ENCODE assay signal across 7 mouse cellular contexts in the genomic region with DNA sequence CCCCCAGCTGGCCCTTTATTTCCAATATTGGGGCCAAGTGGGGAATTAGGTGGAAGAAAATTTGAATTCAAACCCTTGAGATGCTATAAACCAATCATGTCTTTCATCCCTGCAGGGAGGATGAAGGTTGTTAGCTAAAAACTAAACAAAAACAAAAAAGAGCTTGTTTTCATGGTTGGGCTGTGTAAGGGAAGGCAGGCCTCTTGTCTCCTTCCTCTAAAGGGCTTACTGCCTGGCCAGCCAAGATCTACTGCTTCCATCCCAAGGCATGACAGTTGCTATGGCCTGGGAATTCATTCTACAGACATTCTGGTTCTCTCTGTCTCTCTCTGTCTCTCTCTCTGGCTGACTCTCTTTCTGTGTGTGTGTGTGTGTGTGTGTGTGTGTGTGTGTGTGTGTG. TPM values are rescaled to one million over a fixed set of nuclear protein-coding genes. Genes with fewer than 3 reads are reported as not detected.
DNase-seq lines count a peak whose midpoint lies in the region; ATAC-seq lines count a peak whose summit lies in the region.

No protein-coding gene starts in this region.

- no peak overlapping the region for H3K27ac ChIP-seq in lung, embryonic 16.5 days (ENCODE audit: low read length)
- H3K27ac ChIP-seq in forebrain, embryonic 15.5 days (replicated peaks), result peak overlapping the region; percentile 97
- H3K27ac ChIP-seq in liver, embryonic 12.5 days, result peak overlapping the region; percentile 89
- no peak overlapping the region for H3K27ac ChIP-seq in stomach, embryonic 15.5 days

- no peak for DNase-seq in lung, postnatal 14 days
- no peak for DNase-seq in left cerebral cortex, adult 18-20 months (ENCODE audit: low spot score in 2 of 2)
- no peak for DNase-seq in urinary bladder, adult 18-20 months (ENCODE audit: low spot score in 2 of 2)

- peak overlapping the region; percentile 97 for H3K4me2 ChIP-seq in lung, embryonic 16.5 days (ENCODE audit: low read depth, low read length)
- peak overlapping the region; percentile 76 for H3K4me2 ChIP-seq in forebrain, embryonic 15.5 days (replicated peaks)
- peak overlapping the region; percentile 84 for H3K4me2 ChIP-seq in liver, embryonic 12.5 days
- peak overlapping the region; percentile 94 for H3K4me2 ChIP-seq in stomach, embryonic 15.5 days

- no peak for ATAC-seq in lung, embryonic 16.5 days (ENCODE audit: low read depth)
- no peak for ATAC-seq in forebrain, embryonic 15.5 days (replicated peaks)
- no peak for ATAC-seq in liver, embryonic 12.5 days
- no peak for ATAC-seq in stomach, embryonic 15.5 days (ENCODE audit: insufficient read depth, low FRiP score, low read depth)

- H3K9me3 ChIP-seq in lung, embryonic 16.5 days (ENCODE audit: control insufficient read depth, low read length), result no peaks in the 10 kb centered on the region
- no peaks in the 10 kb centered on the region for H3K9me3 ChIP-seq in forebrain, embryonic 15.5 days
- H3K9me3 ChIP-seq in liver, embryonic 12.5 days (replicated peaks), result no peaks in the 10 kb centered on the region
- H3K9me3 ChIP-seq in stomach, embryonic 15.5 days, result no peaks in the 10 kb centered on the region

- no peaks in the 10 kb centered on the region for H3K27me3 ChIP-seq in lung, embryonic 16.5 days (ENCODE audit: control insufficient read depth, insufficient read depth, low read depth, low read length)
- H3K27me3 ChIP-seq in forebrain, embryonic 15.5 days, result no peaks in the 10 kb centered on the region
- peaks cover 6% of the 10 kb centered on the region; the same call in 1 of the 2 replicates for H3K27me3 ChIP-seq in liver, embryonic 12.5 days (replicated peaks)
- H3K27me3 ChIP-seq in stomach, embryonic 15.5 days (replicated peaks), result no peaks in the 10 kb centered on the region

- peak overlapping the region; percentile 85 for H3K4me3 ChIP-seq in lung, embryonic 16.5 days (ENCODE audit: low read length)
- peak overlapping the region; percentile 99 for H3K4me3 ChIP-seq in forebrain, embryonic 15.5 days
- peak overlapping the region; percentile 91 for H3K4me3 ChIP-seq in liver, embryonic 12.5 days
- peak overlapping the region; percentile 66 for H3K4me3 ChIP-seq in stomach, embryonic 15.5 days (replicated peaks)

- H3K9ac ChIP-seq in lung, embryonic 16.5 days (ENCODE audit: low read length), result peak overlapping the region; percentile 84
- H3K9ac ChIP-seq in forebrain, embryonic 15.5 days (replicated peaks), result peak overlapping the region; percentile 99
- H3K9ac ChIP-seq in liver, embryonic 12.5 days, result peak overlapping the region; percentile 97
- H3K9ac ChIP-seq in stomach, embryonic 15.5 days, result no peak overlapping the region

- peaks cover 5% of the 10 kb centered on the region for H3K4me1 ChIP-seq in lung, embryonic 16.5 days (replicated peaks; ENCODE audit: control insufficient read depth, insufficient read depth, low read length)
- peaks cover 21% of the 10 kb centered on the region for H3K4me1 ChIP-seq in forebrain, embryonic 15.5 days
- H3K4me1 ChIP-seq in liver, embryonic 12.5 days, result peaks cover 61% of the 10 kb centered on the region
- H3K4me1 ChIP-seq in stomach, embryonic 15.5 days, result no peaks in the 10 kb centered on the region

- no peaks in the 10 kb centered on the region for H3K36me3 ChIP-seq in lung, embryonic 16.5 days (ENCODE audit: control insufficient read depth, insufficient read depth, low read length)
- H3K36me3 ChIP-seq in forebrain, embryonic 15.5 days, result 0 out of 2 replicates have a peak, but pooled peaks cover 5% of the 10 kb centered on the region
- peaks cover 39% of the 10 kb centered on the region for H3K36me3 ChIP-seq in liver, embryonic 12.5 days
- H3K36me3 ChIP-seq in stomach, embryonic 15.5 days, result no peaks in the 10 kb centered on the region

RNA-seq across cellular contexts. Expression of gene Tnfrsf21, which starts 1.7 kb away (rescaled TPM):
- 40.4 and 45.0 TPM in 2 replicates for polyA plus RNA-seq in lung, embryonic 16.5 days (2015; fragmentation: Nextera tagmentation; extraction: Ambion mirVana)
- polyA plus RNA-seq in forebrain, embryonic 15.5 days (2015; fragmentation: Nextera tagmentation; extraction: Ambion mirVana), result 57.1 and 59.6 TPM in 2 replicates
- 41.9 and 43.1 TPM in 2 replicates for polyA plus RNA-seq in liver, embryonic 12.5 days (2016; fragmentation: Nextera tagmentation; extraction: Ambion mirVana)
- polyA plus RNA-seq in stomach, embryonic 15.5 days (2015; fragmentation: Nextera tagmentation; extraction: Ambion mirVana), result 30.9 and 31.2 TPM in 2 replicates
- total RNA-seq in left cerebral cortex, adult 18-20 months (2021), result 10 to 100 TPM; 79.0 to 82.4 TPM

Comparison
In these comparisons a context has a peak if more than half of its experiments do, and no peak if none do; other contexts are left out.
1. H3K27ac ChIP-seq: peak in forebrain, embryonic 15.5 days (single experiment) and liver, embryonic 12.5 days (single experiment); none in lung, embryonic 16.5 days (single experiment) and stomach, embryonic 15.5 days (single experiment).
2. Peak in every context shown above with its lines, with median percentiles within 50 percentile points of each other: H3K4me2 ChIP-seq and H3K4me3 ChIP-seq.